Mouse (Mus musculus): ENCODE results near the gene Cntnap5a.

DNA sequence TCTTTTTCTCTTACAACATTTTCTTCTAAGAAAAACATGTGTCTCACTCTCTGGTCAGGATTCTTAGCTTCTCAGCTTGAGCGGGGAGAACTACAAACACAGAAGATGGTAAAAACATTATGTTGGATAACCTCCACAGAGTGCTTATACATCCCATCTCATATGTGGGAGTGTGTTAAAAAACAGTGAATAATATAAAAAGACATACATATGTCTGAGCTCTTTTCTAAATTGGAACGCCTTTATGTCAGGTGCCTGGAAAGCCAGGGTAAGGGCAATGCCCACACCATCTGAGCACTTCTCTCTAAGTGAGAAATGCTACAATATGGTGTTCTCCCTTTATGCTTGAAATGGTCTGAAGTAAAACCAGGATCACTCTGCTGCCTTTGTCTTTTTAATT, 507.7 kb downstream of the Cntnap5a start:
- TF ChIP-seq POLR2A (IDR thresholded peaks at IDR 0.05; ENCODE audit: control insufficient read depth, extremely low read depth, insufficient read depth, low read length, poor library complexity) (no peak), CTCF (IDR thresholded peaks at IDR 0.05; ENCODE audit: borderline replicate concordance, control insufficient read depth, extremely low read depth, insufficient read depth, low read length, poor library complexity) (no peak)

Measured in thymus, adult 2 months (tissue).